Mouse (Mus musculus) liver, adult 2 months (tissue): ENCODE measurements around the gene Vav1. TPM values are rescaled to one million over a fixed set of nuclear protein-coding genes. Genes with fewer than 3 reads are reported as not detected.

Experiments used
- DNase-seq: peaks from one replicate; pipeline ENCODE4 v3.0.0-alpha.2; 2011; ENCODE audit warnings: low read depth, low spot score; ENCODE audit errors: extremely low read depth
- H3K27ac ChIP-seq: fragments of 200-500 bp; replicated peaks from 2 replicates; pipeline ENCODE4 v1.5.1; 2012; ENCODE audit warnings: low read depth, mild to moderate bottlenecking, control low read depth, inconsistent platforms, low read length; ENCODE audit not compliant: insufficient read depth
- H3K27me3 ChIP-seq: fragments of 200-500 bp; 2 replicates; pipeline ENCODE4 v1.6.1; 2012; ENCODE audit warnings: mild to moderate bottlenecking, moderate library complexity, low read length, inconsistent platforms; ENCODE audit not compliant: control insufficient read depth, insufficient read depth
- H3K36me3 ChIP-seq: fragments of 200-500 bp; 2 replicates; pipeline ENCODE4 v1.6.1; 2012; ENCODE audit warnings: low read length, inconsistent platforms; ENCODE audit not compliant: control insufficient read depth, insufficient read depth
- H3K4me1 ChIP-seq: fragments of 200-500 bp; 2 replicates; pipeline ENCODE4 v1.6.1; 2011; ENCODE audit warnings: low read length; ENCODE audit not compliant: control insufficient read depth, insufficient read depth
- H3K4me3 ChIP-seq: fragments of 200-500 bp; 2 replicates; pipeline ENCODE4 v1.5.1; 2011; ENCODE audit warnings: low read depth, mild to moderate bottlenecking, control low read depth, low read length, moderate library complexity; ENCODE audit not compliant: insufficient read depth
- H3K79me2 ChIP-seq: fragments of 200-500 bp; 2 replicates; pipeline ENCODE4 v1.6.1; 2012; ENCODE audit warnings: inconsistent platforms, mild to moderate bottlenecking, low read length, moderate library complexity; ENCODE audit not compliant: control insufficient read depth, insufficient read depth
- H3K9ac ChIP-seq: fragments of 200-500 bp; 2 replicates; pipeline ENCODE4 v1.6.1; 2012; ENCODE audit warnings: low read depth, mild to moderate bottlenecking, control low read depth, inconsistent platforms, low read length
- CTCF ChIP-seq: fragments of 200-500 bp; IDR thresholded peaks from 2 replicates; pipeline ENCODE4 v1.5.1; 2011; ENCODE audit warnings: low read depth, low read length, control low read depth
- POLR2A ChIP-seq: fragments of 200-500 bp; IDR thresholded peaks from 2 replicates; pipeline ENCODE4 v1.6.1; 2011; ENCODE audit warnings: low read length, control low read depth; ENCODE audit not compliant: insufficient read depth; ENCODE audit errors: extremely low read depth
- WGBS: fragments of 180-500 bp; shearing (Covaris S2); methylation state at CpG from one replicate; pipeline ENCODE4 v1.1.7; 2018; 5-methylcytosine and 5-hydroxymethylcytosine counted together
- polyA plus RNA-seq: library from polyadenylated mRNA; depleted of rRNA; stranded (reverse); fragments of >200 nt; gene quantifications from 2 replicates; pipeline ENCODE4 v1.2.3, GENCODE M21; 2012
- total RNA-seq: library from RNA; depleted of rRNA; stranded (reverse); fragments of >200 nt; gene quantifications from 2 replicates; pipeline ENCODE4 v1.2.3, GENCODE M21; 2014

The Vav1 gene
- total and polyA plus RNA-seq, 2 experiments, result 1.9 to 2.7 TPM

- H3K36me3 ChIP-seq, result peaks cover 16% of the 10 kb centered on the region; the same call in 1 of the 2 replicates
- H3K4me1 ChIP-seq, result no peaks in the 10 kb centered on the region
- H3K27me3 ChIP-seq, result no peaks in the 10 kb centered on the region
- 96% methylated on average over 22 of the region's 22 CpGs for WGBS
- no peaks in the 10 kb centered on the region for H3K79me2 ChIP-seq
- no peak overlapping the region for H3K27ac ChIP-seq
- no peak for DNase-seq
- H3K4me3 ChIP-seq, result no peak overlapping the region
- TF ChIP-seq CTCF (no peak), POLR2A (no peak)
- H3K9ac ChIP-seq, result no peak overlapping the region
Measured at GRCm38 (mm10) chr17:57256921-57257485, 21.9 kb upstream of the Vav1 start.

- Histone ChIP-seq H3K79me2 (no peaks in the 10 kb centered on the region), H3K9ac (no peak overlapping the region), H3K27me3 (no peaks in the 10 kb centered on the region), H3K36me3 (peaks cover 20% of the 10 kb centered on the region; the same call in 1 of the 2 replicates), H3K27ac (no peak overlapping the region), H3K4me1 (no peaks in the 10 kb centered on the region), H3K4me3 (no peak overlapping the region)
- DNase-seq, result no peak
- TF ChIP-seq CTCF (no peak), POLR2A (no peak)
- WGBS, result 97% methylated on average over 3 of the region's 3 CpGs
Measured at GRCm38 (mm10) chr17:57258191-57258590, 20.7 kb upstream of the Vav1 start.

GRCm38 (mm10) chr17:57259742-57260141, 19.2 kb upstream of the Vav1 start:
- no peak overlapping the region for H3K4me3 ChIP-seq
- peaks cover 16% of the 10 kb centered on the region; the same call in 1 of the 2 replicates for H3K36me3 ChIP-seq

GRCm38 (mm10) chr17:57260351-57260750, 18.5 kb upstream of the Vav1 start:
- WGBS, result 83% methylated on average over 9 of the region's 9 CpGs
- DNase-seq, result no peak
- Histone ChIP-seq H3K9ac (no peak overlapping the region), H3K4me1 (no peaks in the 10 kb centered on the region), H3K36me3 (peaks cover 16% of the 10 kb centered on the region; the same call in 1 of the 2 replicates), H3K79me2 (no peaks in the 10 kb centered on the region), H3K27ac (no peak overlapping the region), H3K27me3 (no peaks in the 10 kb centered on the region), H3K4me3 (no peak overlapping the region)
- no peak for TF ChIP-seq CTCF
- TF ChIP-seq POLR2A, result no peak

More at GRCm38 (mm10) chr17:57259742-57260141, 19.2 kb upstream of the Vav1 start:
- H3K27ac ChIP-seq, result no peak overlapping the region
- TF ChIP-seq CTCF, result no peak
- no peak for TF ChIP-seq POLR2A
- 85% methylated on average over 8 of the region's 8 CpGs for WGBS
- no peaks in the 10 kb centered on the region for H3K79me2 ChIP-seq
- no peak for DNase-seq
- H3K4me1 ChIP-seq, result no peaks in the 10 kb centered on the region
- no peak overlapping the region for H3K9ac ChIP-seq
- H3K27me3 ChIP-seq, result no peaks in the 10 kb centered on the region

- Histone ChIP-seq H3K9ac (no peak overlapping the region), H3K4me1 (no peaks in the 10 kb centered on the region), H3K79me2 (no peaks in the 10 kb centered on the region), H3K27ac (no peak overlapping the region), H3K36me3 (peaks cover 16% of the 10 kb centered on the region; the same call in 1 of the 2 replicates), H3K27me3 (no peaks in the 10 kb centered on the region), H3K4me3 (no peak overlapping the region)
- TF ChIP-seq POLR2A (no peak), CTCF (no peak)
- WGBS, result 95% methylated on average over 4 of the region's 4 CpGs
- DNase-seq, result no peak
Measured at GRCm38 (mm10) chr17:57261286-57261685, 17.6 kb upstream of the Vav1 start.

GRCm38 (mm10) chr17:57261796-57262195, 17.1 kb upstream of the Vav1 start:
- Histone ChIP-seq H3K9ac (no peak overlapping the region), H3K4me1 (no peaks in the 10 kb centered on the region), H3K27ac (no peak overlapping the region), H3K36me3 (peaks cover 16% of the 10 kb centered on the region; the same call in 1 of the 2 replicates), H3K79me2 (no peaks in the 10 kb centered on the region), H3K27me3 (no peaks in the 10 kb centered on the region), H3K4me3 (no peak overlapping the region)
- 80% methylated on average over 1 of the region's 1 CpGs for WGBS
- TF ChIP-seq POLR2A (no peak), CTCF (no peak)
- DNase-seq, result no peak
